Mouse (Mus musculus): Measurements from ENCODE around the gene E2f2. TPM values are rescaled to one million over a fixed set of nuclear protein-coding genes. Genes with fewer than 3 reads are reported as not detected.

E2f2 gene
- polyA plus RNA-seq, 1 experiment from 2014 or later, result 3.6 TPM

DNA sequence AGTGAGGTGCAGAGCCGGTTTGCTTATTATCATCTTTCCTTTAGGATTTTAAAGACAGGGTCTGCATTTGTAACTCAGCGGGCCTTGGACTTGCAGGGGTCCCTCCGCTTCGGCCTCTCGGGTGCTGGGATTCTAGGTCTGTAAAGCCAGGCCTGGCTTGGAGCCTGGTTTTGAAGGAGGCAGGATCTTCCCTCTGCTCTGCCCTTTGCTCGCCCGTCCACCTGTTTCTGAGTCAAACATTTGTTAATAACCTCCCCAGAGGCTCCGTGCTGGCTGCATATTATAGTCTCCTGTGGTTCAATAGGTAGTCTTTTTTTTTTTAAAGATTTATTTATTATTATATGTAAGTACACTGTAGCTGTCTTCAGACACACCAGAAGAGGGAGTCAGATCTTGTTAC, 43.4 kb downstream of the E2f2 start:
- H3K27ac ChIP-seq (replicated peaks), result no peak overlapping the region

DNA sequence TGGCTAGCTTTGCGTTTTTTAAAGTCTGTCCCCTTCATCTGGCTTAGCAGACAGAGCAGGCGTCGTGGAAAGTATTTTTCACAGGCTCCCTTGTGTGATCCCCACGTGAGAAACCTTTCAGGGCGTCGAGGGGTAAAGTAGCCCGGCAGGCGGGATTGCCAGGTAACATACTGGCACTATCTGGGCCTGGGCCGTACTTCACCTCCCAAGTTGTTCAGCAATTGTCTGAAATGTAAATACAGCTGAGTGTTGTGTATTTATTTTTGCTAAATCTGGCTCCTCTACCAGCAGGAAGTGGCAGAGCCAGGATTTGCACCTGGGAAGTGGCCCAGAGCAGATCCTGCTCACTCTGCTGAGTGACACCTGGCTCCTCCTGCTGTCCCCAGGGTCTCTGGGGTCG, 44.9 kb downstream of the E2f2 start:
- 63% methylated on average over 10 of the region's 10 CpGs for WGBS
- H3K4me3 ChIP-seq, result no peak overlapping the region
- H3K27ac ChIP-seq (replicated peaks), result no peak overlapping the region
- no peak overlapping the region for H3K4me2 ChIP-seq
- H3K9ac ChIP-seq, result no peak overlapping the region
- ATAC-seq (ENCODE audit: low FRiP score, low read depth), result no peak
- H3K36me3 ChIP-seq, result no peaks in the 10 kb centered on the region
- no peaks in the 10 kb centered on the region for H3K9me3 ChIP-seq
- peaks cover 27% of the 10 kb centered on the region for H3K4me1 ChIP-seq (replicated peaks)
- H3K27me3 ChIP-seq, result no peaks in the 10 kb centered on the region

More for the DNA sequence above, 43.4 kb downstream of the E2f2 start:
- Histone ChIP-seq H3K27me3 (no peaks in the 10 kb centered on the region), H3K36me3 (no peaks in the 10 kb centered on the region), H3K9ac (no peak overlapping the region), H3K4me3 (no peak overlapping the region), H3K9me3 (no peaks in the 10 kb centered on the region), H3K4me1 (replicated peaks) (peaks cover 27% of the 10 kb centered on the region), H3K4me2 (no peak overlapping the region)
- 84% methylated on average over 8 of the region's 8 CpGs for WGBS
- ATAC-seq (ENCODE audit: low FRiP score, low read depth), result no peak

DNA sequence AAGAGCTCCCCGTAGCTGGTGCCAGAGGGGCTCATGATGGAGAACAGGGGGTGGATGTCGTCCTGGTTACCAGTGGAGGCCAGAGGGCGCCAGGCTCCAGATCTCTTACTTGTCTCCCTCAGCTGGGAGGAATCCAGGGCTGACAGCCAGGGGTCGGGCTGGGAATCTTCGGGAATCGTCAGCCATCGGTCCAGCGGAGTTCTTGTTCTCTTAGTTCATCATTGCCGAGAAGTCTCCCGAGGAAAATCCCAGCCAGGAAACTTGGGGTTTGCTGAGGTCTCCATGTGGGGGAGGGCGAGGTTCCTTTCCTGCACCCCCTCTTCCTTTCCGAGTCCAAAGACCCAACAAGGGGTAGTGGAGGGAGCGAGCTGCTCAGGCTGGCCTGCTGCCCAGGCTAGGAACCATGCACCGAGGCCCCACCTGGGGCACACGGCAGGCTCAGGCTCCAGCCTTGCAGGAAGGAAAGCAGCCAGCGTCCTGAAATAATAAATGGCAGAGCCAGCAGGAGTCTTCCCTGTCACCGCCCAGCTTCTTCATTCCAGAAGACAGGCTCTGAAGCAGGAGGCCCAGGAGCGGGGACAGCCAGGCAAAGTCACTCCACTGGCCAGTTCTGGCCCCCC, 46.5 kb downstream of the E2f2 start:
- no peak overlapping the region for H3K4me3 ChIP-seq
- H3K9ac ChIP-seq, result 0 out of 2 replicates have a peak overlapping the region, but pooled peaks have one; percentile 17
- peak; percentile 61 for ATAC-seq (ENCODE audit: low FRiP score, low read depth)

DNA sequence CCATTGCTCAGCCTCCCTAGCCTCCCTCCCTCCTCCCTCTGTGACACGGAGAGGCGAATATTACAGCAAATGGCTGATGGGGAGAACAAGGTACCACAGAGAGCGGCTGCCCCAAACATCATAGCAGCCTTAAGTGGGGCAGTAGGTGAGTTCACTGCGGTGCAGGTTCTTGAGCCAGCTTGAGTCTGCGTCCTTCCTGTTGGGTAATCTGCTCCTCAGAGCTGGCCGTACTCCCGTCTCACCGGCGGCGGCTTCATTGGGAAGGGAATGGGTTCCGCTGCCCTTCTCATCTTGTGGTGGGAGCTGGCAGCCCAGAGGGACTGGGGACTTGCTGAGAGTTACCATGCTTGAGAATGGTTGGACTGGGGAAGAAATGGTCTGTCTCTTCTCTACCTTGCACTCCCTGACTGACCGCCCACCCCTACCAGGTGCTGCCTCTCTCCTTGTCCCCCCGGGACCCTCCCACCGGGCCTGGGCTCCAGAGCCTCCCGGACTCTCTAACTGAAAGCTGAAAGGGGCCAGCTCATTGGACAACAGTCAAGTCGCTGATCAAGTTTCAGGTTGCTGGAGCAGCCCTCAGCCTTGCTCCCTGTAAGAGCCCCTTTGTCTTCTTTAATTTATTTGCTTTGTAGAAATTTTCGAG, 48.1 kb downstream of the E2f2 start:
- Histone ChIP-seq H3K27me3 (no peaks in the 10 kb centered on the region), H3K9ac (no peak overlapping the region), H3K36me3 (no peaks in the 10 kb centered on the region), H3K4me3 (no peak overlapping the region), H3K4me1 (replicated peaks) (peaks cover 46% of the 10 kb centered on the region), H3K4me2 (no peak overlapping the region), H3K9me3 (no peaks in the 10 kb centered on the region), H3K27ac (replicated peaks) (0 out of 2 replicates have a peak overlapping the region, but pooled peaks have one; percentile 13)
- ATAC-seq (ENCODE audit: low FRiP score, low read depth), result no peak
- 17% methylated on average over 17 of the region's 17 CpGs for WGBS

More for the DNA sequence above, 46.5 kb downstream of the E2f2 start:
- Histone ChIP-seq H3K36me3 (no peaks in the 10 kb centered on the region), H3K4me2 (peak overlapping the region; percentile 34), H3K27ac (replicated peaks) (peak overlapping the region; percentile 66), H3K4me1 (replicated peaks) (peaks cover 34% of the 10 kb centered on the region), H3K9me3 (no peaks in the 10 kb centered on the region), H3K27me3 (no peaks in the 10 kb centered on the region)
- WGBS, result 10% methylated on average over 18 of the region's 18 CpGs

DNA sequence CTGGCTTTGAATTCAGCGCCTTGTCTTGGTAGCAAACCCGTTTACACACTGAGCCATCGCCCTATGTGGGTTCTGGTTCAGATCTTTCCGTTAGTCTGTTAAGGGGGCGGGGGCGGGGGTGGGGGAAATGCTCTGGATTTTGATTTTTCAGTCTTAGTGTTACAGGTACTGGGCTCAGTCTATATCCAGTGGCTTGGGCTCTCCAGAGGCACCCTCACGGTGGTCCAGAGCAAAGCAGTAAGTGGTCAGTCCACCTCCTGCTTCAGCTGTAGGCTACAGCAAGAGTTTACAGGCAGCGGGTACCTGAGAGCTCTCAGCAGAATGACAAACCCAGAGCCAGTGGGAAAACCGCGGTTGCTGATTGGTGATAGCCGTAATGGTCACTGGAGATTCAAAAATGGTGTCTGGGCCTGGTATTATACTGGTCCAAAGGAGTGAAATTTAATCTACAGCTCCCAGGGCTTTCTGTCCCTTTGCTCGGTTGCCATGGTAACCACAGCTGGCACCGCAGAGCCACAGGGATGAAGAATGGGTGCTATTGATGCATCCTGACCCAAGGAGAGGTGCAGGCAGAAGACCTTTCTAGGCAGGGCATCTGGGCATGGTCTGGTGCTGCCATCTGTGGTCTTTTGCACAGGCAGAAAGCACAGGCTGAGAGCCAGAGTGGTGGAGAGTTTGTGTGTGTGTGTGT, 51.5 kb downstream of the E2f2 start:
- H3K27ac ChIP-seq (replicated peaks), result peak overlapping the region; percentile 76
- no peaks in the 10 kb centered on the region for H3K9me3 ChIP-seq
- WGBS, result 49% methylated on average over 13 of the region's 13 CpGs
- no peak overlapping the region for H3K4me2 ChIP-seq
- H3K36me3 ChIP-seq, result no peaks in the 10 kb centered on the region
- no peak overlapping the region for H3K4me3 ChIP-seq
- ATAC-seq (ENCODE audit: low FRiP score, low read depth), result peak; percentile 86
- H3K9ac ChIP-seq, result 0 out of 2 replicates have a peak overlapping the region, but pooled peaks have one; percentile 3
- H3K4me1 ChIP-seq (replicated peaks), result peaks cover 34% of the 10 kb centered on the region
- H3K27me3 ChIP-seq, result no peaks in the 10 kb centered on the region

DNA sequence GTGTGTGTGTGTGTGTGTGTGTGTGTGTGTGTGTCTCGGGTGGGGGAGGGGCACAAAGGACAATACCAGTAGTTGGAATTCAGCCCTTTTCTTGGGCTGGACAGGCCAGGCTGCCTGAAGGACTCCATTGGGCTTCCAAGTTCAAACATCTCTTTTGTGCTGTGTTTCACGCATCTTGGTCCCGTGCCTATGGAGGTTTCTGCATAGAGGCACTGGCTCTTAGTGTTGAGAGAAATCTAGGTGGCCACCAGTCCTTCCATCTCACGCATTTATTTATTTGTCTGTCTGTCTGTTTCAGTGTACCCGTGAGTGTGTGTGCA, 52.0 kb downstream of the E2f2 start:
- Histone ChIP-seq H3K36me3 (no peaks in the 10 kb centered on the region), H3K9ac (no peak overlapping the region), H3K4me3 (no peak overlapping the region), H3K4me2 (no peak overlapping the region), H3K9me3 (no peaks in the 10 kb centered on the region), H3K4me1 (replicated peaks) (peaks cover 29% of the 10 kb centered on the region), H3K27me3 (no peaks in the 10 kb centered on the region), H3K27ac (replicated peaks) (peak overlapping the region; percentile 76)
- 37% methylated on average over 4 of the region's 5 CpGs for WGBS
- ATAC-seq (ENCODE audit: low FRiP score, low read depth), result peak; percentile 60

DNA sequence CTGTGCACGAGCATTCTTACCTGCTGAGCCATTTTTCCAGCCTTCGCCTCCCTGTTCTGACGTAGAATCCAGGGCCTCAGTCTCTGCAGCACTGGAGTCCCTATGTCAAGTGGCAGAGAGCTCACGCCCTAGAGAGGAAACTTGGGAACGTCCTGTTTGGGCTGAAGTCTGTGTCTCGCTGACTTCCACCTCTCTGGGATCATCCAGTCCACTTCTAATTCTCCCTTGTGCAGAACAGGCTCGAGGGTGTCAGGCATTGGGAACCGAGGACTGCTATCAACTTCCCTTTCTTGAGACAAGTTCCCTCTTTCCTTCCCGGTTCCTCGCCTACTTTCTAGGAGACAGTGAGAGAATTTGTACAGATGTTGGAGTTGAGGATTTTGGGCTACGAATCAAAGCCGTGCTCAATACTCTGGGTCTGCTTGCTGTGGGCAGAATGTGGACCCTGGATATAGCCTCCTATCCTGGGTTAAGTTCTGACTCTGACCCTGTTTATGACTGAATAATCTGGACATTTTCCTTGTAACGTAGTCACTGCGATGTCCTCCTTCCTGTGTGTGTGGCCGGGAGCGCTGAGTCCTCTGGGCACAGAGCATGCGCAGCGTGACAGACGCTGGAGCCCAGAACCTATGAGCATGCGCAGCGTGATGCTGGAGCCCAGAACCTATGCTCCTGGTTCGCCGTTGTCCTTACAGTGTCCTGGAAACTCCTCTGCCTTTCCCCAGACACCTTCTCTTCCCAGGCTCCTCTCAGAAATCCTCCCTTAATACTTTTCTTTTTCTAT, 52.7 kb downstream of the E2f2 start:
- Histone ChIP-seq H3K4me2 (no peak overlapping the region), H3K4me3 (no peak overlapping the region), H3K36me3 (no peaks in the 10 kb centered on the region), H3K4me1 (replicated peaks) (peaks cover 25% of the 10 kb centered on the region), H3K9me3 (no peaks in the 10 kb centered on the region), H3K9ac (no peak overlapping the region), H3K27me3 (no peaks in the 10 kb centered on the region), H3K27ac (replicated peaks) (peak overlapping the region; percentile 76)
- ATAC-seq (ENCODE audit: low FRiP score, low read depth), result no peak
- WGBS, result 80% methylated on average over 23 of the region's 23 CpGs

DNA sequence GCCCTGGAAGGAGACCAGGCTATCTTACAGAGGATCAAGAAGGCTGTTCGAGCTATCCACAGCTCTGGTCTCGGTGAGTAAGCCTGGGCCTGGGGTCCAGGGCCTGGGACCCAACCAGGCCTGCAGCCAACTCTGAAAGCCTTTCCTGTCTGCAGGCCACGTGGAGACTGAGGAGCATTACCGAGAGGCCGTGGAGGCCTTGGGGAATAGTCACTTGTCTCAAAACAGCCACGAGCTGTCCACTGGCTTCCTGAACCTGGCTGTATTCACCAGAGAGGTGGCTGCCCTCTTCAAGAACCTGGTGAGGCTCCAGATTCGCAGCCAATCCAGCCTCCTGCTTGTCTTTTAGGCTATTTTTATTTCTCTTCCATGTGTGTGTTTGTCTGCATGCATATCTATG, 55.2 kb downstream of the E2f2 start:
- Histone ChIP-seq H3K4me3 (no peak overlapping the region), H3K4me2 (no peak overlapping the region), H3K27me3 (no peaks in the 10 kb centered on the region), H3K36me3 (no peaks in the 10 kb centered on the region), H3K27ac (replicated peaks) (no peak overlapping the region), H3K4me1 (replicated peaks) (peaks cover 19% of the 10 kb centered on the region), H3K9ac (no peak overlapping the region), H3K9me3 (no peaks in the 10 kb centered on the region)
- ATAC-seq (ENCODE audit: low FRiP score, low read depth), result no peak
- WGBS, result 79% methylated on average over 7 of the region's 7 CpGs

DNA sequence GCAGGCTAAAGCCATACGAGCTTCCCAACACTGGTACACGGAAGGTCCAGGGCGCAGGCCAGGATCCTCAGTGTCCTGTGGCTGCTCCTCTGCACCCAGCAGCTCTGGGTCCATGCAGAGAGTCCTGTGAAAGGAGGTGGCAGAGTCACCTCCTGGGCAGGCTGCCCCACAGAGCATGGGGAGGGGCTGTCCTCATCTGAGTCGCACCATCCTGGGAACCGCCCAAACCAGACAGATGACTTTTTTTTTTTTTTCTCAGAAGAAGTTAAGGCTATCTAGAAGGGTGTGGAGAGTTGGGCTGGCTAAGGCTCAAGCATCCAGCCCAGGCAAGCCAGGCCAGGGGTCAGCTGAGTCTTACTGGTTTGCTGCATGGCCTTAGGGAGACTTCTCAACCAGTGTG, 56.4 kb downstream of the E2f2 start:
- Histone ChIP-seq H3K27me3 (no peaks in the 10 kb centered on the region), H3K9ac (no peak overlapping the region), H3K27ac (replicated peaks) (no peak overlapping the region), H3K4me1 (replicated peaks) (peaks cover 13% of the 10 kb centered on the region), H3K36me3 (no peaks in the 10 kb centered on the region), H3K9me3 (no peaks in the 10 kb centered on the region), H3K4me3 (no peak overlapping the region), H3K4me2 (no peak overlapping the region)
- ATAC-seq (ENCODE audit: low FRiP score, low read depth), result no peak
- 83% methylated on average over 5 of the region's 5 CpGs for WGBS

DNA sequence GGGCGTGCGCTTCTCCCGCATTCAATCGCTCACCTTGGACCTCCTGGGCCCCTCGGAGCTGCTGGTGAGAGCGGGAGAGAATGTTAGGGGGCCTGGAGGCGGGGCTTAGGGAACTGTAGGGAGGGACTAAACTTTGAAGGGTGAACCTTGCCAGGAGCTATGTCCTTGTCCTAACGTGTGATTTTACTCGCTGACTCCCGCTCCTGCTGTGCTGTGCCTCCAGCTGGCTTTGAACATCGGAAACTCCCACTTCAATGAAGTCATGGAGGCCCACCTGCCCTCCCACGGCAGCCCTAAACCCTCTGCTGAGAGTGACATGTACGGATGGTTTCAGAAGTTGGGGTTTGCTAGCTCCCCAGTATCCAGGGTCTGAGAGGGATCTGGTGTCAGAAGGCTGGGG, 66.5 kb downstream of the E2f2 start:
- Histone ChIP-seq H3K4me2 (no peak overlapping the region), H3K4me1 (replicated peaks) (no peaks in the 10 kb centered on the region), H3K36me3 (no peaks in the 10 kb centered on the region), H3K9ac (no peak overlapping the region), H3K27me3 (peaks cover 12% of the 10 kb centered on the region; the same call in 1 of the 2 replicates), H3K4me3 (no peak overlapping the region), H3K9me3 (no peaks in the 10 kb centered on the region), H3K27ac (replicated peaks) (no peak overlapping the region)
- ATAC-seq (ENCODE audit: low FRiP score, low read depth), result no peak
- WGBS, result 27% methylated on average over 13 of the region's 13 CpGs

DNA sequence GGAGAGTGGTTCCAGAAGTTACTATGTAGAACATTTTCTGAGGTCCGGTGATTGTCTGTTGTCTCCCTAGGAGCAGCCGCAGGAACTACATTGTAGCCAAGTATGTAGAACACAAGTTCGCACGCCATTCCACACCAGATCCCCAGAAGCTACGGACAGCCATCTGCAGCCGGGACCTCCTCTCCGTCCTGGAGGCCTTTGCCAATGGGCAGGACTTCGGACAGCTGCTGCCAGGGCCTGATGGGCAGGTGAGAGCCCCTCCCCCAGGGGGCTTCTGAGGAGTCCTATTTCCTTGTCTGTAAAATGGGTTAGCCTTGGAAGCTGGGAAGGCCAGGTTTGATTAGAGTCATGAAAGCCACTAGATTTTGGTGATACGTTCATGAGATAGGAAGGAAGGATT, 66.9 kb downstream of the E2f2 start:
- peaks cover 12% of the 10 kb centered on the region; the same call in 1 of the 2 replicates for H3K27me3 ChIP-seq
- no peaks in the 10 kb centered on the region for H3K36me3 ChIP-seq
- no peak overlapping the region for H3K9ac ChIP-seq
- no peak for ATAC-seq (ENCODE audit: low FRiP score, low read depth)
- no peak overlapping the region for H3K27ac ChIP-seq (replicated peaks)
- no peak overlapping the region for H3K4me2 ChIP-seq
- WGBS, result 78% methylated on average over 9 of the region's 9 CpGs
- H3K4me1 ChIP-seq (replicated peaks), result no peaks in the 10 kb centered on the region
- no peak overlapping the region for H3K4me3 ChIP-seq
- H3K9me3 ChIP-seq, result no peaks in the 10 kb centered on the region

DNA sequence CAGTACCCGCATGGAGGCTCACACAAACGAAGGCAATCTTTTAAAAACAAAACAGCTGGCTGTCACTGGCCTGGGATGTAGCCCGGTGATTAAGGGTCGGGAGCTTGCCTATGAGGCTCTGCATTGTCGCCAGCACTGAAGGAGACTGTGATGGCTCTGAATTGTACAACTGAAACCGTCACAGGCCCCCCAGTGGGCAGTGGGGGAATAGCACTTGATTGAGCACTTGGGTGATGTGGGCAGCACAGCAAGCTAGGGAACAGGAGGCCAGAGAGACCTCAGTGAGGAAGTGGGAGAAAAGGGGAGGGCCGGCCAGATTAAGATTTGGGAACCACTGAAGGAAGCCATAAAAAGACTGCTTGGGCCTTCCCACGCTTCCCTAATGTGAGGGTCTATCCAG, 67.4 kb downstream of the E2f2 start:
- Histone ChIP-seq H3K4me3 (no peak overlapping the region), H3K9me3 (no peaks in the 10 kb centered on the region), H3K9ac (no peak overlapping the region), H3K36me3 (no peaks in the 10 kb centered on the region), H3K27me3 (peaks cover 13% of the 10 kb centered on the region; the same call in 1 of the 2 replicates), H3K4me2 (no peak overlapping the region), H3K27ac (replicated peaks) (no peak overlapping the region), H3K4me1 (replicated peaks) (no peaks in the 10 kb centered on the region)
- no peak for ATAC-seq (ENCODE audit: low FRiP score, low read depth)
- WGBS, result 24% methylated on average over 8 of the region's 8 CpGs

Measured in hindbrain, embryonic 15.5 days (tissue).